Mouse (Mus musculus) retina, adult 2 months (tissue): ENCODE results near the gene Defb48.

Experiments
- DNase-seq: peaks from one replicate; pipeline ENCODE4 v3.0.0-alpha.2; 2012; ENCODE audit warnings: low read depth, low spot score

Gene Defb48

DNA sequence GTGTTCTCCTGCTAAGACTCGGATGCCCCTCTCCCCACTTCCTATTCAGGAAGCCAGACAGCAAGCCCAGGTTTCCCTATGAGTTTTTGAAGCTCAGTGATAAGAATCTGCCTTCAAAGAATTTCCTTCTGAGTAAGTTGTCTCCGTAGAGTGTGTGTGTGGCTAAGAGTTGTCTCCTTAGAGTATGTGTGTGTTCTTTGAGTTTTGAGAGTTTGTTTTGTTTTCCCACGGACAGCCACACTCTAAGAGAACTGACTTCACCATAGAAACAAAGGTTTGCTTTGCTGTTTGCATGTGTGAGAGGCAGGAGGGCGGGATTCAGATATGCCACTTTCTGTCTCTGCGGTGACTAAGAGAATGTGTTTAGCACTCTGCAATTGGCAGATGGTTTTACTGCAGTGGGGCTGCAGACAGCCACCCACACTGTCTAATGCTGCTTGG is 56.2 kb downstream of the Defb48 start:
- DNase-seq: no peak
